Mouse (Mus musculus): Measurements from ENCODE around the gene Dyrk1a.

Dyrk1a gene

GRCm38 (mm10) chr16:94590214-94590613, 20.4 kb downstream of the Dyrk1a start:
- no peak for DNase-seq (ENCODE audit: low read depth)

- no peak for DNase-seq (ENCODE audit: low read depth)
Measured at GRCm38 (mm10) chr16:94590977-94591376, 21.2 kb downstream of the Dyrk1a start.

- DNase-seq (ENCODE audit: low read depth), result no peak
Measured at GRCm38 (mm10) chr16:94591536-94591935, 21.7 kb downstream of the Dyrk1a start.

GRCm38 (mm10) chr16:94596633-94597032, 26.8 kb downstream of the Dyrk1a start:
- peak; percentile 48 for DNase-seq (ENCODE audit: low read depth)

GRCm38 (mm10) chr16:94597640-94598039, 27.8 kb downstream of the Dyrk1a start:
- no peak for DNase-seq (ENCODE audit: low read depth)

GRCm38 (mm10) chr16:94599977-94600724, 30.3 kb downstream of the Dyrk1a start:
- DNase-seq (ENCODE audit: low read depth), result peak; percentile 56

- no peak for DNase-seq (ENCODE audit: low read depth)
Measured at GRCm38 (mm10) chr16:94601089-94601488, 31.3 kb downstream of the Dyrk1a start.

GRCm38 (mm10) chr16:94601540-94601953, 31.7 kb downstream of the Dyrk1a start:
- DNase-seq (ENCODE audit: low read depth), result peak; percentile 92

- DNase-seq (ENCODE audit: low read depth), result no peak
Measured at GRCm38 (mm10) chr16:94602188-94602587, 32.4 kb downstream of the Dyrk1a start.

GRCm38 (mm10) chr16:94602730-94603129, 32.9 kb downstream of the Dyrk1a start:
- DNase-seq (ENCODE audit: low read depth), result no peak

- no peak for DNase-seq (ENCODE audit: low read depth)
Measured at GRCm38 (mm10) chr16:94606169-94606568, 36.4 kb downstream of the Dyrk1a start.

- no peak for DNase-seq (ENCODE audit: low read depth)
Measured at GRCm38 (mm10) chr16:94607468-94607867, 37.7 kb downstream of the Dyrk1a start.

GRCm38 (mm10) chr16:94608706-94609594, 39.1 kb downstream of the Dyrk1a start:
- DNase-seq (ENCODE audit: low read depth), result peak; percentile 52

- DNase-seq (ENCODE audit: low read depth), result no peak
Measured at GRCm38 (mm10) chr16:94612573-94612972, 42.8 kb downstream of the Dyrk1a start.

- peak; percentile 69 for DNase-seq (ENCODE audit: low read depth)
Measured at GRCm38 (mm10) chr16:94617255-94617654, 47.4 kb downstream of the Dyrk1a start.

- peak; percentile 75 for DNase-seq (ENCODE audit: low read depth)
Measured at GRCm38 (mm10) chr16:94618543-94618942, 48.7 kb downstream of the Dyrk1a start.

GRCm38 (mm10) chr16:94619301-94619700, 49.5 kb downstream of the Dyrk1a start:
- no peak for DNase-seq (ENCODE audit: low read depth)

GRCm38 (mm10) chr16:94624871-94625270, 55.1 kb downstream of the Dyrk1a start:
- no peak for DNase-seq (ENCODE audit: low read depth)

- DNase-seq (ENCODE audit: low read depth), result no peak
Measured at GRCm38 (mm10) chr16:94625639-94626038, 55.8 kb downstream of the Dyrk1a start.

GRCm38 (mm10) chr16:94627736-94628135, 57.9 kb downstream of the Dyrk1a start:
- DNase-seq (ENCODE audit: low read depth), result no peak

- no peak for DNase-seq (ENCODE audit: low read depth)
Measured at GRCm38 (mm10) chr16:94628976-94629729, 59.3 kb downstream of the Dyrk1a start.

GRCm38 (mm10) chr16:94631984-94632383, 62.2 kb downstream of the Dyrk1a start:
- peak; percentile 76 for DNase-seq (ENCODE audit: low read depth)
